Mouse (Mus musculus): Measurements from ENCODE around the gene Mc3r.

DNA sequence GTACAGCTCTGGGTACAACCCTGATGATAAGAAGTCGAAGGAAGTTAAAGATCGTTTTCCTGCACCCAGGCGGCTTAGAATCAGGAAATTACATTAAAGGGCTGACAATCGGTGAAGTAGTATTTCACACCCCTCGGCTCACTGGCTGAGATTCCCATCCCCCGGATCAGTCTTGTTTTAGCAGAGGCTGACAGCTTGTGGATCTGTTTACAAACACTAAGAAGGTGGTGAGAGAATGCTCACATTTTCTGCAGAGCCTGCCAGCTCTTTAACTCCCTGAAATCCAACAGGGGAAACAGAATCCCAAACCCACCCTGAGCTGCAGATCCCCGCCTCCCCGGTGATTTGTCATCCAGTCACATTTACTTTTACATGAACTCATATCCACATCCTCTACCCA is 2.8 kb upstream of the Mc3r start:
- TF ChIP-seq POLR2A (IDR thresholded peaks at IDR 0.05; ENCODE audit: control insufficient read depth, extremely low read depth, insufficient read depth, low read length, poor library complexity) (no peak), CTCF (IDR thresholded peaks at IDR 0.05; ENCODE audit: borderline replicate concordance, control insufficient read depth, extremely low read depth, insufficient read depth, low read length, poor library complexity) (no peak)
